Mouse (Mus musculus): ENCODE data around the gene Hilpda. TPM values are rescaled to one million over a fixed set of nuclear protein-coding genes. Genes with fewer than 3 reads are reported as not detected.

The Hilpda gene
- polyA plus RNA-seq, 1 experiment from 2014 or later, result 23.4 TPM

GRCm38 (mm10) chr6:29263650-29264455, 8.4 kb upstream of the Hilpda start:
- Histone ChIP-seq H3K9me3 (replicated peaks; ENCODE audit: control insufficient read depth, low read length) (no peaks in the 10 kb centered on the region), H3K9ac (ENCODE audit: low read depth, low read length) (no peak overlapping the region), H3K4me2 (no peak overlapping the region), H3K36me3 (ENCODE audit: control insufficient read depth, insufficient read depth, low read length) (no peaks in the 10 kb centered on the region), H3K4me3 (ENCODE audit: low read depth, low read length) (no peak overlapping the region), H3K27ac (ENCODE audit: low read depth, low read length) (no peak overlapping the region), H3K27me3 (ENCODE audit: control insufficient read depth, insufficient read depth, low read length) (no peaks in the 10 kb centered on the region), H3K4me1 (ENCODE audit: control insufficient read depth, insufficient read depth, low read length) (no peaks in the 10 kb centered on the region)
- 65% methylated on average over 6 of the region's 6 CpGs for WGBS (ENCODE audit: insufficient replicate concordance)
- no peak for ATAC-seq (replicated peaks; ENCODE audit: insufficient number of reproducible peaks, low FRiP score, low TSS enrichment)

GRCm38 (mm10) chr6:29264456-29264781, 7.9 kb upstream of the Hilpda start:
- no peaks in the 10 kb centered on the region for H3K4me1 ChIP-seq (ENCODE audit: control insufficient read depth, insufficient read depth, low read length)
- 78% methylated on average over 3 of the region's 3 CpGs for WGBS (ENCODE audit: insufficient replicate concordance)
- ATAC-seq (replicated peaks; ENCODE audit: insufficient number of reproducible peaks, low FRiP score, low TSS enrichment), result no peak
- no peaks in the 10 kb centered on the region for H3K36me3 ChIP-seq (ENCODE audit: control insufficient read depth, insufficient read depth, low read length)
- H3K4me3 ChIP-seq (ENCODE audit: low read depth, low read length), result no peak overlapping the region
- no peaks in the 10 kb centered on the region for H3K27me3 ChIP-seq (ENCODE audit: control insufficient read depth, insufficient read depth, low read length)
- H3K9me3 ChIP-seq (replicated peaks; ENCODE audit: control insufficient read depth, low read length), result no peaks in the 10 kb centered on the region
- no peak overlapping the region for H3K9ac ChIP-seq (ENCODE audit: low read depth, low read length)
- H3K4me2 ChIP-seq, result no peak overlapping the region
- H3K27ac ChIP-seq (ENCODE audit: low read depth, low read length), result no peak overlapping the region

- H3K9me3 ChIP-seq (replicated peaks; ENCODE audit: control insufficient read depth, low read length), result no peaks in the 10 kb centered on the region
- H3K4me3 ChIP-seq (ENCODE audit: low read depth, low read length), result no peak overlapping the region
- WGBS (ENCODE audit: insufficient replicate concordance), result 42% methylated on average over 4 of the region's 4 CpGs
- H3K27me3 ChIP-seq (ENCODE audit: control insufficient read depth, insufficient read depth, low read length), result no peaks in the 10 kb centered on the region
- H3K4me2 ChIP-seq, result no peak overlapping the region
- H3K27ac ChIP-seq (ENCODE audit: low read depth, low read length), result no peak overlapping the region
- no peak overlapping the region for H3K9ac ChIP-seq (ENCODE audit: low read depth, low read length)
- peaks cover 6% of the 10 kb centered on the region; the same call in 1 of the 2 replicates for H3K4me1 ChIP-seq (ENCODE audit: control insufficient read depth, insufficient read depth, low read length)
- H3K36me3 ChIP-seq (ENCODE audit: control insufficient read depth, insufficient read depth, low read length), result no peaks in the 10 kb centered on the region
- no peak for ATAC-seq (replicated peaks; ENCODE audit: insufficient number of reproducible peaks, low FRiP score, low TSS enrichment)
Observed at GRCm38 (mm10) chr6:29266936-29267335, 5.4 kb upstream of the Hilpda start.

- no peak overlapping the region for H3K4me2 ChIP-seq
- peaks cover 6% of the 10 kb centered on the region; the same call in 1 of the 2 replicates for H3K4me1 ChIP-seq (ENCODE audit: control insufficient read depth, insufficient read depth, low read length)
- H3K27me3 ChIP-seq (ENCODE audit: control insufficient read depth, insufficient read depth, low read length), result no peaks in the 10 kb centered on the region
- no peaks in the 10 kb centered on the region for H3K36me3 ChIP-seq (ENCODE audit: control insufficient read depth, insufficient read depth, low read length)
- no peak overlapping the region for H3K4me3 ChIP-seq (ENCODE audit: low read depth, low read length)
- no peak overlapping the region for H3K9ac ChIP-seq (ENCODE audit: low read depth, low read length)
- H3K9me3 ChIP-seq (replicated peaks; ENCODE audit: control insufficient read depth, low read length), result no peaks in the 10 kb centered on the region
- 60% methylated on average over 6 of the region's 6 CpGs for WGBS (ENCODE audit: insufficient replicate concordance)
- no peak overlapping the region for H3K27ac ChIP-seq (ENCODE audit: low read depth, low read length)
- no peak for ATAC-seq (replicated peaks; ENCODE audit: insufficient number of reproducible peaks, low FRiP score, low TSS enrichment)
Observed at GRCm38 (mm10) chr6:29269006-29269668, 3.2 kb upstream of the Hilpda start.

GRCm38 (mm10) chr6:29270961-29271360, 1.3 kb upstream of the Hilpda start:
- Histone ChIP-seq H3K9ac (ENCODE audit: low read depth, low read length) (0 out of 2 replicates have a peak overlapping the region, but pooled peaks have one; percentile 16), H3K36me3 (ENCODE audit: control insufficient read depth, insufficient read depth, low read length) (0 out of 2 replicates have a peak, but pooled peaks cover 5% of the 10 kb centered on the region), H3K4me1 (ENCODE audit: control insufficient read depth, insufficient read depth, low read length) (peaks cover 6% of the 10 kb centered on the region; the same call in 1 of the 2 replicates), H3K27me3 (ENCODE audit: control insufficient read depth, insufficient read depth, low read length) (no peaks in the 10 kb centered on the region), H3K27ac (ENCODE audit: low read depth, low read length) (no peak overlapping the region), H3K9me3 (replicated peaks; ENCODE audit: control insufficient read depth, low read length) (no peaks in the 10 kb centered on the region), H3K4me2 (peak overlapping the region; percentile 45), H3K4me3 (ENCODE audit: low read depth, low read length) (no peak overlapping the region)
- ATAC-seq (replicated peaks; ENCODE audit: insufficient number of reproducible peaks, low FRiP score, low TSS enrichment), result no peak
- WGBS (ENCODE audit: insufficient replicate concordance), result 5% methylated on average over 8 of the region's 8 CpGs

GRCm38 (mm10) chr6:29276746-29277145, 4.5 kb downstream of the Hilpda start:
- Histone ChIP-seq H3K36me3 (ENCODE audit: control insufficient read depth, insufficient read depth, low read length) (0 out of 2 replicates have a peak, but pooled peaks cover 5% of the 10 kb centered on the region), H3K4me3 (ENCODE audit: low read depth, low read length) (no peak overlapping the region), H3K27me3 (ENCODE audit: control insufficient read depth, insufficient read depth, low read length) (no peaks in the 10 kb centered on the region), H3K9ac (ENCODE audit: low read depth, low read length) (no peak overlapping the region), H3K4me2 (no peak overlapping the region), H3K27ac (ENCODE audit: low read depth, low read length) (no peak overlapping the region), H3K9me3 (replicated peaks; ENCODE audit: control insufficient read depth, low read length) (no peaks in the 10 kb centered on the region), H3K4me1 (ENCODE audit: control insufficient read depth, insufficient read depth, low read length) (no peaks in the 10 kb centered on the region)
- no peak for ATAC-seq (replicated peaks; ENCODE audit: insufficient number of reproducible peaks, low FRiP score, low TSS enrichment)
- 87% methylated on average over 5 of the region's 5 CpGs for WGBS (ENCODE audit: insufficient replicate concordance)

- Histone ChIP-seq H3K4me1 (ENCODE audit: control insufficient read depth, insufficient read depth, low read length) (no peaks in the 10 kb centered on the region), H3K4me3 (ENCODE audit: low read depth, low read length) (no peak overlapping the region), H3K36me3 (ENCODE audit: control insufficient read depth, insufficient read depth, low read length) (0 out of 2 replicates have a peak, but pooled peaks cover 5% of the 10 kb centered on the region), H3K9ac (ENCODE audit: low read depth, low read length) (no peak overlapping the region), H3K4me2 (no peak overlapping the region), H3K27ac (ENCODE audit: low read depth, low read length) (peak overlapping the region; percentile 41), H3K9me3 (replicated peaks; ENCODE audit: control insufficient read depth, low read length) (no peaks in the 10 kb centered on the region), H3K27me3 (ENCODE audit: control insufficient read depth, insufficient read depth, low read length) (no peaks in the 10 kb centered on the region)
- ATAC-seq (replicated peaks; ENCODE audit: insufficient number of reproducible peaks, low FRiP score, low TSS enrichment), result peak; percentile 46; the same call in 1 of the 2 replicates
- WGBS (ENCODE audit: insufficient replicate concordance), result 14% methylated on average over 8 of the region's 8 CpGs
Observed at GRCm38 (mm10) chr6:29278513-29279267, 6.4 kb downstream of the Hilpda start.

- WGBS (ENCODE audit: insufficient replicate concordance), result 86% methylated on average over 8 of the region's 8 CpGs
Observed at GRCm38 (mm10) chr6:29279293-29279692, 7.0 kb downstream of the Hilpda start, which contains the start of gene Fam71f2. Gene Fam71f2 (plus strand): TSS chr6:29279593.

More at GRCm38 (mm10) chr6:29279293-29279692, 7.0 kb downstream of the Hilpda start, which contains the start of gene Fam71f2:
- no peaks in the 10 kb centered on the region for H3K9me3 ChIP-seq (replicated peaks; ENCODE audit: control insufficient read depth, low read length)
- no peak within 1 kb of the TSS for H3K4me2 ChIP-seq
- no peak within 1 kb of the TSS for H3K4me3 ChIP-seq (ENCODE audit: low read depth, low read length)
- 0 out of 2 replicates have a peak, but pooled peaks cover 5% of the 10 kb centered on the region for H3K36me3 ChIP-seq (ENCODE audit: control insufficient read depth, insufficient read depth, low read length)
- no peak for ATAC-seq (replicated peaks; ENCODE audit: insufficient number of reproducible peaks, low FRiP score, low TSS enrichment)
- no peaks in the 10 kb centered on the region for H3K27me3 ChIP-seq (ENCODE audit: control insufficient read depth, insufficient read depth, low read length)
- H3K4me1 ChIP-seq (ENCODE audit: control insufficient read depth, insufficient read depth, low read length), result no peaks in the 10 kb centered on the region
- H3K27ac ChIP-seq (ENCODE audit: low read depth, low read length), result peak within 1 kb of the TSS; percentile 41
- H3K9ac ChIP-seq (ENCODE audit: low read depth, low read length), result no peak within 1 kb of the TSS
